Mouse (Mus musculus) embryo, embryonic 11 days (tissue): ENCODE measurements around the gene Sh2d6.
"Not testable (repeated sequence)": the region's sequence is repeated elsewhere in the genome, so short reads cannot be mapped to it uniquely, and the experiment has no call there.

Experiments
- DNase-seq: peaks from one replicate; pipeline ENCODE4 v3.0.0-alpha.2; 2015

Gene Sh2d6

GRCm38 (mm10) chr6:72492892-72493291 lies 28.6 kb downstream of the Sh2d6 start:
- DNase-seq = no peak

DNA sequence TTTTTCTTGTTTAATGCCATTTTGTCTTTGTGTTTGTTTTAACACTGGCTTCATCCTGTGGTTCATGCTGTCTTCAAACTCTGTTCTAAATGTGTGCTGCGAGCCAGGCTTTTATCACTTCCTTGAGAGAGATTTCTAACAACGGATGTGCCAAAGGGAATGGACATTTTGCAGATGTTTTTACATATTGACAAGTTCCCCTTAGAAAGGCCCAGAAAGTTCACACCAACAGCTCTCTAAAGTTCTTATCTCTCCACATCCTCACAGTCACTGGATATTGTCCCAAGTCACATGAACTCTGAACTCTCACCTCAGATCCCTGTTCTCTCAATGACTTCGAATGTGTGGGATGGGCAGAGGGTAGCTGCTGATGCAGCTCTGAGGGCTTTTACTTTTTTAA lies 30.4 kb downstream of the Sh2d6 start:
- no peak for DNase-seq

GRCm38 (mm10) chr6:72489534-72489933 lies 32.0 kb downstream of the Sh2d6 start:
- DNase-seq = no peak

- no peak for DNase-seq
Observed at GRCm38 (mm10) chr6:72488850-72489249, 32.7 kb downstream of the Sh2d6 start.

DNA sequence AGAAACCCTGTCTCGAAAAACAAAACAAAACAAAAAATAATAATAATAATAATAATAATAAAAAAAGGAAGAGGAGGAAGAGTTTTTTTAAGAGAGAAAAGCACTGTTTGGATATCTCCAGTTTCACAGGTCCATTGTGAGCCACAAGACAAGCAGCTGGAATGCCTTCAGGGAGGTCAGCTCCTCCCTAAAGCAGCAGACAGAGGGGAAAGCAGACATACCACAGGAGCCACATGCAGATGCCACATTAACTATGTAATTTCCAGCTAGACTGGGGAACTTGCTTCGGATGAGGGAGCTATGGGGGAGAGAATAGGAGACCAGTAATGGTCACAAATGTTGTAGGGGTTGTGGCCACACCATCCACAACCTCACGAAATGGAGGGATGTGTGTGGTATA lies 34.2 kb downstream of the Sh2d6 start:
- peak; percentile 8 for DNase-seq

GRCm38 (mm10) chr6:72486307-72486706 lies 35.2 kb downstream of the Sh2d6 start:
- DNase-seq = no peak

GRCm38 (mm10) chr6:72484887-72485286 lies 36.6 kb downstream of the Sh2d6 start:
- DNase-seq = no peak

DNA sequence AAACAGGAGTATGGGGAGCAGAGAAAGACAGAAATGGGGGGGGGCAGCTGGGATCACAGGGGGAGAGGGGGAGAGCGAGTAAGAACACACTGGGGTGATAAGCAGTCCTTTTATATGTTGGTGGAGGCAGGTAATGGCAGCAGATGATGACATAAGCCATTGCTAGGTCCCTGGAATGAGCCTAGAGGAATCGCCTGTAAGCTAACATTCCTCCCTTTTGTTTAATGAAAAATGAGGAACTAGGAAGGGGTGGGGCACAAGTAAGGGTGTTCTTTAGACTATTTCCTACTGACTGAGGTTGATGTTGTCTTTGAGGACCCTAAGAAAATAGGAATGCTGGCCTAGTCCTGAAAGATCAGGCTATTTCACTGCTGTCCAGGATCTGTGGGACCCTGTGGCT lies 39.4 kb downstream of the Sh2d6 start:
- no peak for DNase-seq

- no peak for DNase-seq
Observed at GRCm38 (mm10) chr6:72480422-72480702, 41.1 kb downstream of the Sh2d6 start.

- no peak for DNase-seq
Observed at GRCm38 (mm10) chr6:72479645-72480421, 41.7 kb downstream of the Sh2d6 start.

DNA sequence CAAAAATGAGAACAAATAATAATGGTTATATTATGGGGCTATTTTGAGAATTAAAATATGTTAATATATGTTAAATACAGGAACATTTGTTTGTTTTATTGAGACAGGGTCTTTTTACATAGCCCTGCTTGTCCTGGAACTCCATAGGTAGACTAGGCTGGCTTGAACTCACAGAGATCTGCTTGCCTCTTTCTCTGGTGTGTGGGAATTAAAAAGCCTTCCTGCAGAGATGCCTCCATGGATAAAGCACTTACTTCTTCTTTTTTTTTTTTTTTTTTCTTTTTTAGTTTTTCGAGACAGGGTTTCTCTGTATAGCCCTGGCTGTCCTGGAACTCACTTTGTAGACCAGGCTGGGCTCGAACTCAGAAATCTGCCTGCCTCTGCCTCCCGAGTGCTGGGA lies 42.8 kb downstream of the Sh2d6 start:
- not testable (repeated sequence) for DNase-seq

DNA sequence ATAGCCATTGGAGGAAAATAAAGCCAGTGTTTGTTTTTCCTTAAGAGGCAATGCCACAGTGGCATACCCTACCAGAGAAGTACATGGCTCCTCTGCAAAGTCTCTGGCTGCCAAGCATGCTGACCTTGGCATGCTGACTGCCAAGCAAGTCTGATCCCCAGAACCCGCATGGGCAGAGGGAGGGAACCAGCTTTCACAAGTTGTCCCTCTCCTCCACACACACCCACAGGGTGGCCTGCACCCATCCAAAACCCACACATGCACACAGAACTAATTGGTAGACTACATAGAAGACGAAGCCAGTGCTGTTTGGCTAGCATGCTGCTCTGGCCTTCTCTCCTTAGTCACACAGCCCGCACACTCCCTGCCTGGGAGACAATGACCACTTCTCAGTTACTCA lies 43.9 kb downstream of the Sh2d6 start:
- no peak for DNase-seq

GRCm38 (mm10) chr6:72476836-72477235 lies 44.7 kb downstream of the Sh2d6 start:
- DNase-seq = no peak

- no peak for DNase-seq
Observed at GRCm38 (mm10) chr6:72475221-72475985, 46.1 kb downstream of the Sh2d6 start.

- peak; percentile 28 for DNase-seq
Observed at GRCm38 (mm10) chr6:72473264-72474041, 48.1 kb downstream of the Sh2d6 start.

- no peak for DNase-seq
Observed at GRCm38 (mm10) chr6:72466171-72466570, 55.3 kb downstream of the Sh2d6 start.

GRCm38 (mm10) chr6:72465361-72466157 lies 55.9 kb downstream of the Sh2d6 start:
- DNase-seq = no peak
